Mouse (Mus musculus) CH12.LX (cell line): ENCODE measurements around the gene Myo1d. TPM values are rescaled to one million over a fixed set of nuclear protein-coding genes. Genes with fewer than 3 reads are reported as not detected.

ENCODE experiments used
- DNase-seq: peaks from one replicate; pipeline ENCODE4 v3.0.0-alpha.2; 2013; ENCODE audit errors: extremely low read depth
- H3K27ac ChIP-seq: 2 replicates; pipeline ENCODE4 v1.5.1; 2012; ENCODE audit warnings: low read depth, mild to moderate bottlenecking, control low read depth, moderate library complexity; ENCODE audit not compliant: insufficient read depth
- H3K27me3 ChIP-seq: replicated peaks from 2 replicates; pipeline ENCODE3; 2012; ENCODE audit warnings: inconsistent platforms
- H3K36me3 ChIP-seq, 2 experiments: replicated peaks in 1 of 2; 2 replicates each; pipeline versions ENCODE3 to v1.6.1; 2012; ENCODE audit warnings: inconsistent platforms in 1 of 2, low read length in 1 of 2, mild to moderate bottlenecking in 1 of 2, mixed read lengths in 1 of 2, moderate library complexity in 1 of 2; ENCODE audit not compliant: control insufficient read depth in 1 of 2, insufficient read depth in 1 of 2
- H3K4me1 ChIP-seq, 2 experiments: 2 replicates each; pipeline ENCODE4 v1.6.1; 2012; ENCODE audit warnings: inconsistent platforms in 1 of 2, moderate library complexity in 1 of 2; ENCODE audit not compliant: insufficient read depth in 2 of 2, control insufficient read depth in 1 of 2
- H3K4me2 ChIP-seq: 2 replicates; pipeline ENCODE4 v1.6.1; 2012; ENCODE audit warnings: low read depth, mild to moderate bottlenecking, control low read depth; ENCODE audit not compliant: poor library complexity, insufficient read depth, severe bottlenecking
- H3K4me3 ChIP-seq, 3 experiments: fragments of 150-350 bp in 1 of 3; sonication (generic) in 1 of 3; replicated peaks in 1 of 3; 2 replicates each; pipeline versions ENCODE3 to v1.5.1; 2011 to 2012; ENCODE audit warnings: low read depth in 2 of 3, low read length in 2 of 3, mild to moderate bottlenecking in 2 of 3, moderate library complexity in 2 of 3, control low read depth in 1 of 3, improper control_type of control experiment in 1 of 3, inconsistent platforms in 1 of 3, mixed read lengths in 1 of 3; ENCODE audit not compliant: poor library complexity in 1 of 3
- H3K79me2 ChIP-seq: replicated peaks from 2 replicates; pipeline ENCODE4 v1.6.1; 2012; ENCODE audit warnings: mild to moderate bottlenecking, moderate library complexity; ENCODE audit not compliant: control insufficient read depth, poor library complexity, insufficient read depth, severe bottlenecking; ENCODE audit errors: extremely low read depth
- H3K9ac ChIP-seq: 2 replicates; pipeline ENCODE4 v1.6.1; 2012; ENCODE audit warnings: low read depth, mild to moderate bottlenecking, control low read depth, moderate library complexity; ENCODE audit not compliant: insufficient read depth
- H3K9me3 ChIP-seq: replicated peaks from 2 replicates; pipeline ENCODE3; 2012; ENCODE audit warnings: low read length, inconsistent platforms, mixed read lengths
- BHLHE40 ChIP-seq: IDR thresholded peaks from 2 replicates; pipeline ENCODE4 v1.6.1; 2011; ENCODE audit warnings: mild to moderate bottlenecking, low read depth, low read length, improper control_type of control experiment
- CHD2 ChIP-seq: IDR thresholded peaks from 2 replicates; pipeline ENCODE4 v1.6.1; 2011; ENCODE audit warnings: low read length, improper control_type of control experiment
- CTCF ChIP-seq, 2 experiments: IDR thresholded peaks in 1 of 2; conservative IDR thresholded peaks in 1 of 2; 2 replicates each; pipeline ENCODE4 v1.5.1; 2011 to 2012; ENCODE audit warnings: low read depth in 2 of 2, low read length in 2 of 2, improper control_type of control experiment in 1 of 2, inconsistent platforms in 1 of 2, mild to moderate bottlenecking in 1 of 2, moderate library complexity in 1 of 2
- IRF4 ChIP-seq: IDR thresholded peaks from 2 replicates; pipeline ENCODE4 v1.6.1; 2014; ENCODE audit warnings: low read depth, mild to moderate bottlenecking, inconsistent platforms, low read length, improper control_type of control experiment
- MAX ChIP-seq: IDR thresholded peaks from 2 replicates; pipeline ENCODE4 v1.6.1; 2011; ENCODE audit warnings: low read length, improper control_type of control experiment
- MAZ ChIP-seq: IDR thresholded peaks from 2 replicates; pipeline ENCODE4 v1.6.1; 2012; ENCODE audit warnings: low read depth, mild to moderate bottlenecking, inconsistent platforms, low read length, improper control_type of control experiment, moderate library complexity
- MEF2A ChIP-seq: IDR thresholded peaks from 2 replicates; pipeline ENCODE4 v1.6.1; 2014; ENCODE audit warnings: low read depth, mild to moderate bottlenecking, inconsistent platforms, low read length, improper control_type of control experiment, borderline replicate concordance
- MXI1 ChIP-seq: IDR thresholded peaks from 2 replicates; pipeline ENCODE4 v1.6.1; 2011; ENCODE audit warnings: mild to moderate bottlenecking, low read depth, low read length, improper control_type of control experiment
- MYC ChIP-seq: IDR thresholded peaks from 2 replicates; pipeline ENCODE4 v1.6.1; 2011; ENCODE audit warnings: low read depth, mild to moderate bottlenecking, improper control_type of control experiment, low read length
- NELFE ChIP-seq: IDR thresholded peaks from 2 replicates; pipeline ENCODE4 v1.6.1; 2011; ENCODE audit warnings: low read depth, low read length, improper control_type of control experiment
- NRF1 ChIP-seq: IDR thresholded peaks from 2 replicates; pipeline ENCODE4 v1.6.1; 2014; ENCODE audit warnings: low read depth, mild to moderate bottlenecking, inconsistent platforms, low read length, improper control_type of control experiment, moderate library complexity
- POLR2A ChIP-seq: IDR thresholded peaks from 2 replicates; pipeline ENCODE4 v1.6.1; 2011; ENCODE audit warnings: low read depth, mild to moderate bottlenecking, improper control_type of control experiment, low read length
- RAD21 ChIP-seq: IDR thresholded peaks from 2 replicates; pipeline ENCODE4 v1.6.1; 2011; ENCODE audit warnings: low read depth, mild to moderate bottlenecking, low read length, improper control_type of control experiment, moderate library complexity
- RCOR1 ChIP-seq: conservative IDR thresholded peaks from 2 replicates; pipeline ENCODE4 v1.6.1; 2012; ENCODE audit warnings: low read depth, mild to moderate bottlenecking, inconsistent platforms, low read length, improper control_type of control experiment
- SMC3 ChIP-seq: IDR thresholded peaks from 2 replicates; pipeline ENCODE4 v1.6.1; 2011; ENCODE audit warnings: low read depth, low read length, improper control_type of control experiment
- TBP ChIP-seq: conservative IDR thresholded peaks from 2 replicates; pipeline ENCODE4 v1.6.1; 2011; ENCODE audit warnings: low read depth, low read length, improper control_type of control experiment
- UBTF ChIP-seq: IDR thresholded peaks from 2 replicates; pipeline ENCODE4 v1.6.1; 2012; ENCODE audit warnings: low read depth, mild to moderate bottlenecking, inconsistent platforms, low read length, improper control_type of control experiment, moderate library complexity
- USF1 ChIP-seq: IDR thresholded peaks from 2 replicates; pipeline ENCODE4 v1.6.1; 2014; ENCODE audit warnings: low read depth, mild to moderate bottlenecking, inconsistent platforms, low read length, improper control_type of control experiment
- ZKSCAN1 ChIP-seq: IDR thresholded peaks from 2 replicates; pipeline ENCODE4 v1.6.1; 2012; ENCODE audit warnings: low read depth, inconsistent platforms, low read length, improper control_type of control experiment, borderline replicate concordance
- ZMIZ1 ChIP-seq: IDR thresholded peaks from 2 replicates; pipeline ENCODE4 v1.6.1; 2012; ENCODE audit warnings: low read depth, mild to moderate bottlenecking, inconsistent platforms, low read length, improper control_type of control experiment
- ZNF384 ChIP-seq: IDR thresholded peaks from 2 replicates; pipeline ENCODE4 v1.6.1; 2012; ENCODE audit warnings: low read depth, low read length, improper control_type of control experiment, inconsistent platforms
- dilution Hi-C: fragments of 300-500 bp; cut with MboI; formaldehyde crosslinking; loops from 2 replicates; pipeline ENCODE4 v1.14.3; 2020; ENCODE audit warnings: low sequenced_read_pairs; ENCODE audit not compliant: extremely low pct_unique_long_range_greater_than_20kb, extremely low pct_ligation_motif_present
- in situ Hi-C: fragments of 300-500 bp; cut with MboI; formaldehyde crosslinking; loops from 3 replicates; pipeline ENCODE4 v1.14.3; 2019; ENCODE audit warnings: low sequenced_read_pairs, low pct_ligation_motif_present, low pct_unique_long_range_greater_than_20kb, mixed read lengths
- polyA plus RNA-seq: library from polyadenylated mRNA; unstranded; fragments of >175 nt; gene quantifications from 2 replicates; pipeline ENCODE4 v1.2.1, GENCODE M21; 2012; ENCODE audit warnings: low read depth; ENCODE audit not compliant: insufficient read length
- total RNA-seq, 2 experiments: library from RNA; depleted of rRNA; stranded (reverse); fragments of 300-350 nt in 1 of 2; fragments of >200 nt in 1 of 2; gene quantifications; 2 replicates each; pipeline ENCODE4 v1.2.3; 2012 to 2014

Gene Myo1d
- total and polyA plus RNA-seq, 3 experiments, result 2.2 to 5.6 (median 2.9) TPM

- TF ChIP-seq IRF4 (no peak), SMC3 (no peak), UBTF (no peak), RCOR1 (no peak), MXI1 (no peak), POLR2A (no peak), MYC (no peak), RAD21 (no peak), MEF2A (no peak)
- TF ChIP-seq, all 38 proteins: peak for 0
Measured at GRCm38 (mm10) chr11:80718036-80718435, 61.8 kb downstream of the Myo1d start.

GRCm38 (mm10) chr11:80715115-80715514 is 64.7 kb downstream of the Myo1d start:
- in situ Hi-C loops, result no loop called here
- Histone ChIP-seq H3K4me1 (peaks cover 10 to 57% of the 10 kb centered on the region in 2 experiments), H3K9me3 (no peaks in the 10 kb centered on the region), H3K9ac (no peak overlapping the region), H3K27me3 (no peaks in the 10 kb centered on the region), H3K4me2 (no peak overlapping the region), H3K79me2 (no peaks in the 10 kb centered on the region), H3K27ac (no peak overlapping the region), H3K36me3 (no peaks in the 10 kb centered on the region), H3K4me3 (no peak overlapping the region)
- TF ChIP-seq MAZ (no peak), MEF2A (no peak), BHLHE40 (no peak), POLR2A (no peak), MAX (no peak), CTCF (conservative IDR thresholded peaks at IDR 0.05 in 1 of 2, IDR thresholded peaks at IDR 0.05 in 1 of 2; ENCODE audit: low read depth in 2 of 2, low read length in 2 of 2) (no peak), NRF1 (no peak), ZMIZ1 (no peak), SMC3 (no peak), NELFE (no peak), ZKSCAN1 (no peak), USF1 (no peak), ZNF384 (no peak), UBTF (no peak), MXI1 (no peak), TBP (no peak), CHD2 (no peak), RAD21 (no peak)
- no peak for DNase-seq
- dilution Hi-C loops, result no loop called here

More at GRCm38 (mm10) chr11:80718036-80718435, 61.8 kb downstream of the Myo1d start:
- in situ Hi-C loops, result no loop called here
- DNase-seq, result no peak
- no peak overlapping the region for H3K4me2 ChIP-seq
- H3K4me1 ChIP-seq, result peaks cover 2 to 37% of the 10 kb centered on the region in 2 experiments; a peak in 2 of 4 replicates
- dilution Hi-C loops, result no loop called here
- H3K27ac ChIP-seq, result no peak overlapping the region
- H3K9ac ChIP-seq, result no peak overlapping the region
- no peak overlapping the region for H3K4me3 ChIP-seq
- H3K9me3 ChIP-seq, result no peaks in the 10 kb centered on the region
- H3K79me2 ChIP-seq, result no peaks in the 10 kb centered on the region
- H3K27me3 ChIP-seq, result no peaks in the 10 kb centered on the region
- H3K36me3 ChIP-seq, result no peaks in the 10 kb centered on the region
